Mouse (Mus musculus) mesoderm, embryonic 11.5 days (tissue): ENCODE measurements around the gene Helz2.
"Not testable (repeated sequence)": the region's sequence is repeated elsewhere in the genome, so short reads cannot be mapped to it uniquely, and the experiment has no call there.

Experiments used
- DNase-seq: peaks from one replicate; pipeline ENCODE4 v3.0.0-alpha.2; 2012; ENCODE audit warnings: low read depth, low spot score

Helz2 gene

GRCm38 (mm10) chr2:181196628-181197300 is 45.1 kb downstream of the Helz2 start:
- DNase-seq: no peak

DNA sequence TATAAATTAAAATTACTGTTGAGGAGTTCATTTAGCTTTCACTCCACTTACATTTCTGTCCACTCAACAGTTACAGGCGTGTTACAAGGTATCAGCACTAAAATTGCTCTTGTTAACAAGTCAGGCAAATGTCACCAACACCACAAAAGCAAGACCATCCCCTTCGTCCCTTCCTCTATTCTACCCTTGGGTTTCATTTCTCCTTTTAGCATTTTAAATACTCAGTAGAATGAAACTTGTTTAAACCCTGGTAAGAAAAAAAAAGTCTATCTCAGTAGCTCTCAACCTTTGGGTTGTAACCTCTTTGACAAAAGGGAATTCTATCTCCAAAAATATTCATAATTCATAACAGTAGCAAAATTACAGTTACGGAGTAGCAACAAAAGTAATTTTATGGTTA is 48.8 kb downstream of the Helz2 start:
- DNase-seq: no peak

- DNase-seq: no peak
These were observed 49.9 kb downstream of the Helz2 start for GRCm38 (mm10) chr2:181191936-181192335.

- not testable (repeated sequence) for DNase-seq
These were observed 50.4 kb downstream of the Helz2 start for GRCm38 (mm10) chr2:181191385-181191784.

DNA sequence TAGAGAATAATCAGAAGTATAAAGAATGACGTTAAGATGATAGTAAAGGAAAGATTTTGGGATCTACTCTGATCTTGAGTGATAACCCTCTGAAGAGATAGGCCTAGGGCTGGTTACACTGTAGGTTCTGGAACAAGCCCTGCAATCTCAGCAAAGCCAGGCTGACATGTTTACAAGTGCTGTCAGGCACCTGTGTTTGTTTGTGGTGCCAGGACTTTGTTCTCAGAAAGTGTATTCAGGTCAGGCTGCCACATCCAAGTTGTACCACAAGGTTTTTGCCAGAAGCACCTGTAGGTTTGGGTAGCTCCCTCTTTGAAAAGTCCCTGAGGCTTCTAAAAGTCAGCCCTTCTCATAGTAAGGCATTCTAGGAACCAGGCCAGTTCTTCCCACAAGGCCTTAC is 52.5 kb downstream of the Helz2 start:
- no peak for DNase-seq

DNA sequence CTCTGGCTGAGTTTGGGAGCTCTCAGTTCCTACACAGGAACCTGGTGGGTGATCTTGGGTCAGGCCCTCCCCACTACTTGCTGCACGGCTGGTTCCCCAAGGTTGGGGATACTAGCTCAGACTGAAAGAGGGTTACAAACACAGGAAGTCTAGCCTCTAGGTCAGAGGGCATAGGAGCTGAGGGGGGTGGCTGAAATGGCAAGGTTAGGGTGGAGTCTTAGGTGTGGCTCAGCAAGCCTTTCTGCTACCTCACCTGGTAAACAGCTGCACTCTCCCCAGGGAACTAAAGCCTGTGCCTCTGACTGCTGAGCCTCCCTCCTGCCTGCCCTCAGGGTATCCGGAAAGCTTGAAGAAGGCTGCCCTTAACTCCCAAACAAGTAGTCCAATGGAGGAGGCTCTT is 53.1 kb downstream of the Helz2 start:
- no peak for DNase-seq

GRCm38 (mm10) chr2:181187121-181188000 is 54.5 kb downstream of the Helz2 start, which contains the start of gene Ppdpf:
Gene Ppdpf (plus strand): TSS chr2:181187247.
- DNase-seq: peak; percentile 91

- peak; percentile 92 for DNase-seq
These were observed 55.2 kb downstream of the Helz2 start for GRCm38 (mm10) chr2:181186635-181187034.

DNA sequence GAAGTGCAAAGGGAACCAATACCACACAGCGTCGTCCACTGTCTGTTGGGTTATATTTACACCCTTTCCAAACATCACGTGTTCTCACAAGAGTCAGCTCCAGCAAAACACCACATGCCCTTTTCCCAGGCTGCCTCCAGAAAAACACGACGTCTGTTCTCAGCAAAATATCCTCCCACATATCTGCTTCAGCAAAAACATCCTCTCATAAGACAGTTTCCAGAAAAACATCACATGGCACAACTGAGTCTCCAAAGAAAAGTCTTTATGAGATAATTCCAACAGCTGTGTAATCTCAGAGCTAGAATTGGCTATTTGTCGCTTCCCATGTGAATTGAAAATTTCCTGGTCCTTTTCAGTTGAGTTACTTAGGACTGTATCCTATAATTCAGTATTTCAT is 60.9 kb downstream of the Helz2 start:
- DNase-seq: no peak

GRCm38 (mm10) chr2:181178471-181178870 is 63.4 kb downstream of the Helz2 start:
- DNase-seq: no peak

- DNase-seq: no peak
These were observed 63.8 kb downstream of the Helz2 start for GRCm38 (mm10) chr2:181178015-181178414.
